Mouse (Mus musculus) kidney, adult 2 months (tissue): ENCODE data around the gene Col8a1. TPM values are rescaled to one million over a fixed set of nuclear protein-coding genes. Genes with fewer than 3 reads are reported as not detected.

Source experiments
- DNase-seq: peaks from one replicate; pipeline ENCODE4 v3.0.0; 2021
- H3K27ac ChIP-seq: fragments of 200-500 bp; 2 replicates; pipeline ENCODE4 v1.5.1; 2012; ENCODE audit warnings: low read depth, low read length, control low read depth, inconsistent platforms; ENCODE audit not compliant: insufficient read depth
- H3K27me3 ChIP-seq: fragments of 200-500 bp; replicated peaks from 2 replicates; pipeline ENCODE4 v1.6.1; 2012; ENCODE audit warnings: mild to moderate bottlenecking, moderate library complexity, low read length, inconsistent platforms; ENCODE audit not compliant: control insufficient read depth, insufficient read depth
- H3K36me3 ChIP-seq: fragments of 200-500 bp; 2 replicates; pipeline ENCODE4 v1.6.1; 2012; ENCODE audit warnings: mild to moderate bottlenecking, moderate library complexity, low read length, inconsistent platforms; ENCODE audit not compliant: control insufficient read depth, insufficient read depth
- H3K4me1 ChIP-seq: fragments of 200-500 bp; 2 replicates; pipeline ENCODE4 v1.6.1; 2011; ENCODE audit warnings: low read length; ENCODE audit not compliant: control insufficient read depth, insufficient read depth
- H3K4me3 ChIP-seq: fragments of 200-500 bp; 2 replicates; pipeline ENCODE4 v1.5.1; 2011; ENCODE audit warnings: mild to moderate bottlenecking, low read depth, low read length, control low read depth; ENCODE audit not compliant: insufficient read depth
- CTCF ChIP-seq: fragments of 200-500 bp; conservative IDR thresholded peaks from 2 replicates; pipeline ENCODE4 v1.5.1; 2011; ENCODE audit warnings: low read depth, mild to moderate bottlenecking, control low read depth, low read length, moderate library complexity, mixed read lengths; ENCODE audit not compliant: insufficient read depth, insufficient read length
- POLR2A ChIP-seq: fragments of 200-500 bp; IDR thresholded peaks from one replicate; pipeline ENCODE4 v1.6.1; 2011; ENCODE audit warnings: low read depth, low read length, control low read depth
- WGBS: fragments of 180-500 bp; shearing (Covaris S2); methylation state at CpG from one replicate; pipeline ENCODE4 v1.1.7; 2018; 5-methylcytosine and 5-hydroxymethylcytosine counted together
- polyA plus RNA-seq: library from polyadenylated mRNA; depleted of rRNA; stranded (reverse); fragments of >200 nt; gene quantifications from 2 replicates; pipeline ENCODE4 v1.2.3, GENCODE M21; 2012; rRNA removed

Col8a1 gene
- polyA plus RNA-seq, 1 experiment, result 2.1 TPM

DNA sequence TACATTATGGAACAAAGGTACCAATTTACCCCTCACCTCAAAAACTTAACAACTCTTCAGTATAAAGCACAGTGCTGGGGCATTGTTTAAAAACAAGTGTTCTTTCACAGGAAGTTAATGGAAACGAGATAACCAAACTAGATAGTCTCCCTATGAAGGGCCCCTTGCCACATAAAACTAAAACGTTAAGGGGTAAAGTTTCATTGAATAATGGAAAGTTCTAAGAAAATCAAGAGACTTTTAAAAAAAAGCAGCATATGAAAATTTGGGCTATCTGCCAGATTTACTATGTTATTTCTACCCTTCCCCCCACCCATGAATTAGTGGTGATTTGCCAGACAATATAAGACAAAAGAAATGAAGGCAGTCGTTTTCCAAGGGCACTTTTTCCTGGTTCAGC is 169.3 kb downstream of the Col8a1 start:
- Histone ChIP-seq H3K36me3 (no peaks in the 10 kb centered on the region), H3K27ac (no peak overlapping the region), H3K4me1 (peaks cover 5% of the 10 kb centered on the region; the same call in 1 of the 2 replicates), H3K27me3 (no peaks in the 10 kb centered on the region), H3K4me3 (no peak overlapping the region)
- 25% methylated on average over 3 of the region's 3 CpGs for WGBS
- TF ChIP-seq CTCF (no peak), POLR2A (no peak)
- DNase-seq, result no peak

DNA sequence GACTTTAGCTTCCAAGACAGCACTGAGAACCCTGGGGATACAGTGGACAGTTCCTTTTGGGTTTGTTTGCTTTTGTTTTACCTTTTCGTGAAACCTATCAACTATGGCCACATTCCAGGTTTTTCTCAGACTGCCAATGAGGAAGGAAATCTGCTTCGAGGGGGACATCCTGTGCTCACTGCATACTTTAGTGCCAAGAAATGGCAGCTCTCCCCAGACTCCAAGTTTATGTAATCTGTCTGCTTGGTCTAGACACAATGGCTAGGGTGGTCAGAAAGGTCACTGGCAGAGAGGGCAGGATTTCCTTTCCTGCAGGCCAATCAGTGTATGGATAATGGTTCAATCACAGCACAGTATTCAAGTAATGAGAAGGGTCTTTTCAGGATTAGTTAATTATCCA is 172.5 kb downstream of the Col8a1 start:
- no peak for TF ChIP-seq CTCF
- no peak for TF ChIP-seq POLR2A
- Histone ChIP-seq H3K27me3 (no peaks in the 10 kb centered on the region), H3K4me1 (peaks cover 5% of the 10 kb centered on the region; the same call in 1 of the 2 replicates), H3K27ac (no peak overlapping the region; the same call in 1 of the 2 replicates), H3K4me3 (no peak overlapping the region), H3K36me3 (no peaks in the 10 kb centered on the region)
- 52% methylated on average over 2 of the region's 2 CpGs for WGBS
- DNase-seq, result peak; percentile 79

DNA sequence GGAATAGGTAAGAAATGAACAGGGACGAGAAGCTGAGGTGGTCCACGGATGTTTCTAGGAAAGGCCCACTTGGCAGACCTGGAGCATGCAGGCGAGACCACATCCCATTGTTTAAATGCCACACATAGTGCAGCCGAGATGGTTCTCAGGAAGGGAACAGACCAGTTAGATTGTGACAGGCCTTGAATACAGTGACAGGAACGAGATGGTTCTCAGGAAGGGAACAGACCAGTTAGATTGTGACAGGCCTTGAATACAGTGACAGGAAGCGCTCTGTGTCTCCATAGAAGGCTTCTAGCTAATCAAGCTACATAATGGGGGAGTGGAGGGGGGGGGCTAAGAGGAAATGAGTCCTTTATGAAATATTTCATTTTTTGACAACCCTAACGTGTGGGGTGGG is 174.5 kb downstream of the Col8a1 start:
- Histone ChIP-seq H3K27me3 (no peaks in the 10 kb centered on the region), H3K4me1 (peaks cover 2% of the 10 kb centered on the region; the same call in 1 of the 2 replicates), H3K4me3 (no peak overlapping the region), H3K36me3 (no peaks in the 10 kb centered on the region), H3K27ac (peak overlapping the region; percentile 16; the same call in 1 of the 2 replicates)
- peak; percentile 40 for DNase-seq
- WGBS, result 72% methylated on average over 7 of the region's 7 CpGs
- TF ChIP-seq POLR2A, result no peak
- no peak for TF ChIP-seq CTCF

GRCm38 (mm10) chr16:57577519-57577918 is 177.0 kb downstream of the Col8a1 start:
- WGBS, result 87% methylated on average over 1 of the region's 1 CpGs
- no peak for DNase-seq

GRCm38 (mm10) chr16:57575764-57576388 is 178.7 kb downstream of the Col8a1 start:
- DNase-seq, result no peak
- no peak overlapping the region for H3K4me3 ChIP-seq
- H3K4me1 ChIP-seq, result no peaks in the 10 kb centered on the region
- TF ChIP-seq POLR2A, result no peak
- TF ChIP-seq CTCF, result no peak
- 98% methylated on average over 1 of the region's 1 CpGs for WGBS
- H3K27ac ChIP-seq, result no peak overlapping the region
- no peaks in the 10 kb centered on the region for H3K27me3 ChIP-seq
- no peaks in the 10 kb centered on the region for H3K36me3 ChIP-seq

More at GRCm38 (mm10) chr16:57577519-57577918, 177.0 kb downstream of the Col8a1 start:
- no peaks in the 10 kb centered on the region for H3K27me3 ChIP-seq
- no peak overlapping the region for H3K4me3 ChIP-seq
- peaks cover 2% of the 10 kb centered on the region; the same call in 1 of the 2 replicates for H3K4me1 ChIP-seq
- H3K27ac ChIP-seq, result no peak overlapping the region
- H3K36me3 ChIP-seq, result no peaks in the 10 kb centered on the region
- TF ChIP-seq POLR2A, result no peak
- no peak for TF ChIP-seq CTCF

Other genes with a start within 250 kb of the Col8a1 start
- gene Cmss1, start 147.9 kb downstream of the Col8a1 start, polyA plus RNA-seq, result 4.4 and 7.2 TPM in 2 replicates